Mouse (Mus musculus) T-helper 2 cell (primary cell): ENCODE data around the gene Clec4d.
"Not testable (repeated sequence)": the region's sequence is repeated elsewhere in the genome, so short reads cannot be mapped to it uniquely, and the experiment has no call there.

Source experiments
- in situ Hi-C: fragments of 300-600 bp; cut with MboI, MseI; formaldehyde crosslinking; loops from one replicate; pipeline ENCODE4 v1.15.1; 2025; ENCODE audit warnings: high pct_unique_total_duplicates

The Clec4d gene

DNA sequence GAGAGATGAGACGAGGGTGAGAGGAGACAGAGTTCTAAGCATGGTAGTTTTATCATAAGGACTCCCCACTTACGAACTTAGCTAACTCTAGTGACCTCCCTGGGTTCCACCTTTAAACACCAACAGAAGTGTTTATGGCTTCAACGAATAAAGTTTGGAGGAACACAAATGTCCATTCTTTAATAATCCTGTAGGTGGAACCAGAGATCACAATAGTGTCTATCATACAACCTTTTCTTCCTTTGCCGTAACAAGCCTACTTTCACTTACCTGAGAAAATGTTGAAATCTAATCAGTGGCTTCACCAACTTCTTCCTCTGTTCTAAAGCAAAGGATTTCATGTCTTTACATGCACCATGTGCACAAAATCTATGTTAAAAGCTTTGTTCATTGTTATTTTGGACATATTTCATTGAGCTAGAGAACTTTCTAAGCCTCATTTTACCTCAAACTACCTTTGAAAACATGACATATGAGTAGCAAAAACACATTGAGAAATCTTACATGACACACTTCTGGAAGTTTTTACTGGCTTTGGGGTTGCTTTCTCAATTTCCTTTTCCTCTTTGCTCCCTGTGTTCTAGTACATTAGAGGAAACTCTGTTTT is at the start of gene Clec4d:
TSS of gene Clec4d (plus strand) at position 557 of the 607 bp plus-strand sequence.
- in situ Hi-C loops, result no loop called here

DNA sequence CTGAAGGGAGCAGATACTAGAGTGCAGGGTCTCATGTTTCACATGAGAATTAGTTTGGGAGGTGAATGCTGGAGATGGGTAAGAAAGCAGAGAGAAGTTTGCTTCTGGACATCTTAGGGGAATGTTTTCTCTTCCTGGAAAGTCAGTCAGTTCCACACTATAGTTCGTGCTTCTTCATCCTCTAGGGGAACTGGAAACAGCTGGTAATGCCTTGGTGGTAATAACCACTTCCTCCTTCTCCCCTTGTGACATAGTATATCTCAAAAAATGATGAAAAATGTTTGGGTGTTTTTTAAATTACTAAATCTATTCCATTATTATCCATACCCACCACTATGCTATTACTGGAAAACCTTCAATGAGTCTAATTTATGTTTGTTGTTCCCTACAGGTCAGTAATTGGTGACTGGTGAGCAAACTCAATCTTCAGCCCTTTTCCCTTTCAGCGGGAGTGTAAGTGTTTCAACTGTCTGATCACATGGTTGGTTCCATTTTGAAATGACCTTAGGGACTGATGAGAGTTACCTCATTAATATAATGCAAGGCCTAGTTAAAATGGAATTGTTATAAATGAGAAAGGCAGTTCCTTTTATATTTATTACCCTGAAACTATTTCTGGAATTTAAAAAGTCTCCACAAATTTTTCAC is 34.3 kb upstream of the Clec4d start:
- in situ Hi-C loops, result no loop called here

DNA sequence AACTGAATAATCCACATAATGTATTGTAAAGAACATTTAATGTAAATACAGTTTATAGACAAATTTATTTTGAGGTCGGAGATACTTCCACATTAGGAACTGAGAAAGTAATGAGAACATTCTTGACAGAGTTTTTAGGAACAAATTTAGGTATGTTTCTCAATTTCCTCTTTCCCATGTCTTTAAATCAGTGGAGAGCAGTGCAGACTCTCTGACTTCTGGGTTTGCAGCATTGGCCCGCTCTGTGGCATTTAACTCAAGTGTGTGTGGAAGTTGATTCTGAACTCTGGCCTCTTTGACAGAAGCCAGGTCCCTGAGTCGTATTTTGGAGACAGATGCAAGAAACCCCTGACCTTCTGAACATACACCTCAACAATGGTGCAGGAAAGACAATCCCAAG is 32.3 kb upstream of the Clec4d start, which contains the start of gene Clec4n:
TSS of gene Clec4n (plus strand) at position 200 of the 400 bp plus-strand sequence.
- in situ Hi-C loops, result no loop called here

DNA sequence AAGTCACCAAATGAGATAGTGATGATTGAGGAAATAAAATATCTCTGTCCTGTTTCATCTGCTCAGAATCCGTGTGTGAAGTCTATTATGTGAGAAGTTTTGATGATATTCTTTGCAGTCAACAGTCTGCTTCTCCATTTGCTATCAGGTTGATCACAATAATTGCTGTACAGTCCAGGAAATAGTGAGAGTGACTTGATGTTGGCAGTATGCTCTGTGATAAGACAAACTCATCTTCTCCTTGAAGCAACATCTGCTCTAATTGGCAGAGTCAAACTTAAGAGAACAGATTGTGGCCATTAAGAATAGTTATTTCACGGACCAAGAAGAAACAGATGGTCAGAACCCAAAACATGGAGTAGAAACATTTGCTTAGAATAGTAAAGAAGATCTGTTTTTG is 30.8 kb upstream of the Clec4d start:
- in situ Hi-C loops, result no loop called here

DNA sequence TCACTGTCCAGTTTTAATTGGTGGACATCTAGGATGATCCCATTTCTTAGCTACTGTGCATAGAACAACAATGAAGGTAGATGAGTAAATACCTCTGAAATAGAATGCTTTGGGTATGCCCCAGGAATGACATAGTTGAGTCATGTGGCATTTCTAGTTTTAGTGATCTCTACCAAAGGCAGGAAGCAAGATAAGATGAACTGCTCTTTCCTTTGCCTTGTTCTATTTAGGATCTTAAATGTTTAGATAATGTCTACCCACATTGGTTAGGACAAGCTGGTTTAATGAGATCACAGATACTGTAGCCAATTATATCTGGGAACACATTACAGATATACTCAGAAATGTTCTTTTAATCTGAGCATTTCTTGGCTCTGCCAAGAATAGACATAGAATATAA is 24.3 kb upstream of the Clec4d start:
- in situ Hi-C loops, result no loop called here

DNA sequence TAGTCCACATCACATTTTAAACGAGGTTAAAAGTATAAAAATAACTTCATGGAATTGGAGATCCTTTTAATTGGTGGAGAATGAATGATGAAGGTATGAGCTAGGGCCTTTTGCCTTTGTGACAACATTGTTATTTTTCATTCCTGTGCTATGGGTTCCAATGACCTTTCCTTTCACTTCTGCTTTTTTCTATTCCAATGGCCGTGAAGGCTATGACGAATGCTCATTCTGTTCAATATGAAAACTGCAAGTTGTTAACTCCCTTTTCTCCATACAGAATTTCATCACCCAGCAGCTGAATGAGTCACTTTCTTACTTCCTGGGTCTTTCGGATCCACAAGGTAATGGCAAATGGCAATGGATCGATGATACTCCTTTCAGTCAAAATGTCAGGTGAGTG is 17.7 kb upstream of the Clec4d start:
- in situ Hi-C loops, result no loop called here

DNA sequence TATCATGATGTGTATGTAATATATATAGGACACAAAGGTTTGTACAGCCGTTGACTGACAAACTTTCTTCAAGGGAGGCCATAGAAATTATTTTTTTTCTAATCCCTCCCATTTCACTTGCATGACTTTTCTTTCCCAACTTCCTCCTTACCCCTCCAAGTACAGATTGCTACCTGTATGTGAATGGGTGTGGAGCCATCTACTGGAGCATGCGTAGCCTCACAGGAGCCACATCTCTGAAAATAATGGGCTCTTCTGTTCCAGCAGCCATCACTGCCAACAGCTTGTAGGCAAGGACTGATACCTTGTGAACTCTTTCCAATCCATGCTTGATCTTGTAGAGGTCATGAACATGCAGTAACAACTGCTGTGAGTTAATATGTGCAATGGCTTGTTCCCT is 13.0 kb upstream of the Clec4d start:
- in situ Hi-C loops, result not testable (repeated sequence)

DNA sequence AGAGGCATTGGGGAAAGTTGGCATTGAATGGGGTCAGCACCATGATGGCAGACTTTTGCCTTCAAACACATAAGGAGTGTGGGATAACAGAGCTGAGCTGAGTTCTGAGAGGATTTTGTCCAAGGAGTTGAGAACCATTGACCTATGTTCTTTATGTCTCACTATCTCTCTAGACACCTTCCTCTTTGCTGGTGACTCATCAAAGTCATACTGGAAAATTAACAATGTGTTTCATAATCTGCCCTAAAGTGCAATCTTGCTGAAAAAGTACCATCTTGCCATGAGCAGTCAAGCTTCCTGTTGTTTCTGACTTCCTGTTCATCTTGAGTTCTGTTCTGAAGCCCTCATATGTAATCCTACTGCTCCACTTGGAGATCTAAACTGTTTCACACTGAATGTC is 9.2 kb upstream of the Clec4d start:
- in situ Hi-C loops, result no loop called here

DNA sequence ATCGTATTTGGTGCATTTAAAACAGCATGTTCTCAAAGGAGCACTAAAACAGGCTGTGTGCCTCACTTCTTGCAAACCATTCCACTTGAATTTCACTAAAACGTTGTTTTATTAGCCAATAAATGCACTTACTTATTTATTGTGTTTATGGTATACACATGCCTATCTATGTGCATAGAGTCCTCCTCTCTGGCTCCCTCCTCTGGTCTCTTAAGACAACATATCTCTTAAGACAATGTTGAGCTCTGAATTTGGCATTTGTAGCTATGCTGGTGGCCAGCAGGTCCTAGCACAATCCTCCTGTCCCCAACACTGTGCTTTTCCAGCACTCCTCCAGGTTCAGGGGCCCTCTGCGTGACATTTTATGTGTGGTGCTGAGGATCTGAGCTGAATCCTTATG is 3.0 kb upstream of the Clec4d start:
- in situ Hi-C loops, result no loop called here

DNA sequence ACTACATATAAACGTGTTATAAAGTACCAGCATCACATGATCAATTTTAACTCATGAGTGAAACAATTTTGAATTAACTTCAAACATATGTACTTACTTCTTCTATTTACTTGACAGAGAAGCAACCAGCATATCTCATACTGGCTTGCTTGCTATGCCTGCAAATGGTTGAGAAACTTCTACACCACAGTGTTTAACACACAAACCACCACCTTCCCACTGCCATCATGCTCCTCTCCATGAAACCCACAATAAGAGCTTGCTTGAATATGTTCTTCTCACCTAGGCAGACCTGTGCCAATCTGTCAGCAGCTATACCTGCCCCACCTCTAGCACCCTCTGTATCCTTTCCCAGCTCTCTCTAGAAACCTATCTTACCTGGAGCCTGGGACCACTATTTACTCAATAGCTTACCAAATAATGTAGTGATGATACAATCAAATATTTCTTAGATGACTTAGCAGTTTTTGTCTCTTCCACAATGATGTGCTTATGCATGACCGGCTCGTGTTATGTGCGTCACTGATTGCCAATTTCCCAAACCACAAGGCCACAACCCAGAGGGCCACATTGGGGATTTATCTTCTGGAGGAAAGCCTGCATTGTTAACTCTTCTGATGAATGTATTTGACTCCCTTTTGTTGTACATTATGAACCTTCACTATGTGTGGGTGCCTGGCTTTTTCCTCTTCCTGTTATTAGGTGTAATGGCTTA is 1.9 kb upstream of the Clec4d start:
- in situ Hi-C loops, result no loop called here

DNA sequence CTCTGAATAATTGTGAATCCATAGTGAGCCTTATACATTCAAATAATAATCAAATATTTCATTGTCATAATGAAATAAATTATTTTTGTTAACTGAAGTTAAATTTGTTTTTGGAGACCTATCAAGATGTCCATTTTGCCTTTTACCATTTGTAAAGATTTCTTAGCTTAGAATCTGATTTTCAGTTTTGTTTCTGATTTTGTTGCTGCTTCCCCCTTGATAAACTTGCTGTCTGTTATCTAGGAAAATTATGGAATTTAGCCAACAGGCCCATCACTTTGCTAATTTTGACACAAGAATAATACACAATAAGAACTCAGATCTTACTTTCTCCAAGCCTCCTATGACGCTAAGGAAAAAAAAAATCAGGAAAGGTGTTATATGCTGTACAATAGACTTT is 1.0 kb upstream of the Clec4d start:
- in situ Hi-C loops, result no loop called here

DNA sequence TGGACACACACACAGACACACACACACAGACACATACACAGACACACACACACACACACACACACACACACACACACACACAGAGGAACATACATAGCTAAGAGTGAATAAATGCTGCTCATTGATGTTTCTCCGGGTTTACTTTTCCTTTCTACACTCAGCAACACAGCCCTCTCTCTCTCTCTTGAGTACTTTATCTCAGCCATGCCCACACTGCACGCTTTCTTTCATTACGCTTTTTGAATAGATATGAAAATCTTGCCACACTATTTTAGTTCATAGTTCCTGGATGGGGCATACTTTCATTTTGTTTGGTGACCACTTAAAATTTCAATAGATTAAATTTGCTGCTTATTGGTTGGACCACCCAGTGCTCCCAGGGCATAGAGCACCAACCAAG is 2.3 kb downstream of the Clec4d start:
- in situ Hi-C loops, result no loop called here

DNA sequence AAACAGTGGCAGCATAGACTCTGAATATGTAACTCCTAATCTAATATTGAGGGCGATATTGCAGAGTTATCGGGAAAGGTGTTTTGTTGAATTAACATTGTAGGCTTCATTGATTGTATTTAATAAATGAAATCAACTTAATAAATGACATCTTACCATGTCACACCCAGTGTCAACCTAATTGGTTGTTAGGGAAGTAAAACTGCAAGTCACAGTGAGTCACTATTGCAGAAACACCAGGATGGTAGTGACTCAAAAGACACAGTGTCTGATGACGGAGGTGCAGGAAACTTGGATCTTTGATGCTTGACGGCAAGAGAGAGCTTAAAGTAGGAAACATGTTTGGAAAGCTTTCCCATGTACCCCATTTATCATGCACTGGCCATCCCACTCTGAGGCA is 3.9 kb downstream of the Clec4d start:
- in situ Hi-C loops, result no loop called here

DNA sequence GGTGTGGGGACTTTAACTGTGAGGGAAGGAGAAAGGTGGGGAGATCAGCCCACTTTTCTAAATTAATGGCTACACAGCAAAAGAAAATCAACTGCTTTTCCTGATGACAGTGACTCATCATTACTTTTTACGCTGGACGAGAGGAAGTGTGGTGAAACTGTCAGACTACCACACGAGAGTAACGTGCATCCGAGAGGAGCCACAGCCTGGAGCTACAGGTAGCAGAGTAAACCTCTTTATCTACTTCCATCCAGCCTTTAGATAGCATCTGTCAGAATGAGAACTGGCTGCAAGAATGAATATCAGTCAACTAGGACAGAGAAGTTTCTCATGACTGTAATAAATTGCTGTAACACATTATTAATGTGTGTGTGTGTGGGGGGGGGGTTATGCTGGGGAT is 5.0 kb downstream of the Clec4d start:
- in situ Hi-C loops, result no loop called here

DNA sequence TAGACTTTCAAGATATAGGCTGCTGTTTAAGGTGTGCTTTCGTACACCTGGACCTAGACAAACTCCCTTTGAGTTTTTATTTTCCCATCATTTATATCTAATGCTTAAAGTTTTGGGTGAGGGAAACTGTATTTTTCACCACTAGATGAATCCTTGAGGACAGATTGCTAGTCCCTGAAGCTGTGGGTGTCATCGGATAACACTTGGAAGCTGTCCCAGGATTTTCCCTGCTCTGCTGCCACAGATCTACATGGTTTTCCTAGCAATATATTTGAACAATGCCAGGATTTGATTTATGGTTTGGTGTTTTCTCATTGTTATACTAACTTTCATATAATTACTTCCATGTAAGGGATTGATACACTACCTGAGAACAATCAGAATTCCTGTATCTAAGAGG is 17.5 kb downstream of the Clec4d start:
- in situ Hi-C loops, result loop anchor here (25.0 kb wide), 1 partner anchor 617 kb away; no protein-coding TSS in a partner anchor

DNA sequence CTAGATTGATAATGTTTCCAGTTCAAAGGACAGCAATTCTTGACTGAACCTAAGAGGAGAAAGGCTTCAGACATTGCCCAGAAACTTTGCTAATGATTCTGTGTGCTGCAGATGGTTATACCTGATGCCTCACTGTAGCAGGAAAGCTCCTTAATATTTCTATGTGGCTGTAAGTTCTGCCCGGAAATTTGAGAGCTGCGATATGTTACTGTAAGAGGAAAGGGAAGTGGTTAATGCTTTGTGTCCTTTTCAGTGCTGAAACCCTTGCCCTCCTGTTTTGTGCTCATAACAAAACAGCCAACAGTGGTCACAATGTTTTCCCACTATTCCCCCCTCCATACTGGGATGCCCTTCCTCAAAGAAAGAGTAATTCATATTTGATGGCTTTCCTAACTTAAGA is 24.4 kb downstream of the Clec4d start:
- in situ Hi-C loops, result loop anchor here (25.0 kb wide), 1 partner anchor 624 kb away; no protein-coding TSS in a partner anchor

DNA sequence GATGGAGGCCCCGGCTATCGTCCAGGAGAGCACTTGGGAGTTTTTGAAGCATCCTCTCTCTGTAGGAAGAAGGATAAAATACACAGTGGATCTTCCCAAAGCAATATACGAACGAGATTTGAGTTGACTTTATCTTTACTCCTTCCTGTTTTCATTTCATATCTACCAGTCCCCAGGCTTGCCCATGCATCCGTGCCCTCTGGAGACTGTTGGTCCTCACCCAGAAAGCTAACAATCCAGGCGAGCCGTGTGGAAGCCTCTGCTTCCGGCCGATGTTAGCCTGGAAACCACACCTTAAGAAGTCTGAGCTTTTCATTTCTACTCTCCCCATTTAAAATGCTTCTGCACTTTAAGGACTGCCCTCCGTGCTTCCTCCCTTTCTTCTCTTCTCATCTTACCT is 27.0 kb downstream of the Clec4d start:
- in situ Hi-C loops, result loop anchor here (25.0 kb wide), 1 partner anchor 627 kb away; no protein-coding TSS in a partner anchor

DNA sequence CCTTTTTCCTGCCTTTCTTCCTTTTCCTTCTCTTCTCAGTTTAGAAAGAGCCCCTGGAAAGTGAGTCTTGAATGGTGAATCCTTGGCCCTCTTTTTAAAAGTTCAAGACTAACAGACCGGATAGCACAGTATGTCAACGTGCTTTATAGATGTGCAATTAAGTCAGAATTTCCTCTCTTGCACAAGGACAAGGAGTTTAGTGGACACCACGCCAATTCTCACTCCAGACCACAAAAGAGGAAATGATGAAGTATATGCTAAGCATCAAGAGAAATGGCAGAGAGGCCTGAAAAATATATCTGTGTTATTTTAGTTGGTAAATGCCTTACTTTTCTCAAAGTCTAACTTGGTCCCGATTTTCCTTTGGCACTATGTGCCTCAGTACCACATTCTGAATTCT is 27.8 kb downstream of the Clec4d start, which contains the start of gene Clec4e:
TSS of gene Clec4e (minus strand) at position 118 of the 400 bp plus-strand sequence.
- in situ Hi-C loops, result loop anchor here (25.0 kb wide), 1 partner anchor 627 kb away; no protein-coding TSS in a partner anchor

DNA sequence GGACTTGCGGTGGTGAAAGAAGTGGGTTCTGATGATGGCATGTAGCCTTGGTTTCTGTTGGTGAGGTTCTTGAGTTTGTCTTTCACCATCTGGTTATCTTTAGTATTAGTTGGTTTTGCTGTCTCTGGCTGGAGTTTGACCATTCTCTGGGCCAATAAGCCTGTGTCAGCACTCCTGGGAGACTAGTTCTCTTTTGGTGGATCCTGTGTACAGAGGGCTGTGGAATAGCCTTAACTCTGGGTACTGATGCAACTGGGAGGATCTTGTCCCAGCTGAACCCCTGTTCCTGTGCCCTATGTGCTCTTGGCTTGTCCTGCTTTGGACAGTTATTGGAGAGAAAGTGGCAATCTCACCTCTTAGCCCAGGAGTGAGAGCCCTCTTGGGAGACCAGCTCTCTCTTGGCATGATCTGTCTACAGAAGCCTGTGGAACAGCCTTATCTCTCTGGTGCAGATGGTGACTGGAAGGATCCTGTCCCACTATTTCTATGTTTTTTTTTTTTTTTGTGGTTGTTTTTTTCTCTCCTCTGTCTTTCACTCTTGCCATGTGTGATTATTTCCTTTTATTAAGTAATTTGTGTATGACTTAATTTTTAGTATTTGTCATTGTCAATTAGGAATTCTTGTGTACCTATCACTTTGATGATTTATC is 31.0 kb downstream of the Clec4d start:
- in situ Hi-C loops, result loop anchor here (25.0 kb wide), 1 partner anchor 631 kb away; no protein-coding TSS in a partner anchor

DNA sequence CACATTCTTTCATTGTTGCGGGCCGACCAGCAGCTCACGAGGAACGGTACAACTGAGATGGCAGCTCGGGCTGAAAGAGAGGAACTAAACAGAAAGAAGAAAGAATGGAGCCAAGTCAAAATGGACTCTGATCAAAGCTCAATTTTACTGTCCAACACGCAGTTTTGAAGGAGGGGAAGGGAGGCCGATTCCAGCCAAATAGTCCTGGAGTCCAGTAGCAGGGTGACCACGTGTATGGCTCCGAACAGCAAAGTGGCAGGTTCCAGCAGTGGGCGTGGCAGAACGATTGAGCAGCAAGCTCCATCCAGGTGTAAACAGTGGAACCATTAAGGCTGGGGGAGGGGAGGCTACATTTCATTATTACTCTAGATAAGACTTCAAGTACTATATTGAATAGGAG is 31.6 kb downstream of the Clec4d start:
- in situ Hi-C loops, result loop anchor here (25.0 kb wide), 1 partner anchor 631 kb away; no protein-coding TSS in a partner anchor

DNA sequence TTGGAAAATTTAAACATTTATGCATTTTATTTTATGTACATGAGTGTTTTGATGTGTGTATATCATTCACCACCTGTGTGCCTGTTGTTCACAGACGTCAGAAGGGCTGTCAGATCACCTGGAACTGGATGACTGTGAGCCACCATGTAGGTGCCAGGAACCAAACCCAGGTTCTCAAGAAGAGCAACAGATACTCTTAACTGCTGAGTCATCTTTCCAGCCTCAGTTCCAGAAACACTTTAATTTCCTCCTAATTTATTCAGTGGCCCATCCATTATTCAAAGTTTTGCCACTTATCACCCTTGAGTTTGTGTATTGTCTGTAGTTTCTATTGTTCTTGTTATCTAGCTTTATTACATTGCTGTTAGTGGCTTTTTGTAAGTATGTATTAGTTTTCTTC is 34.8 kb downstream of the Clec4d start:
- in situ Hi-C loops, result loop anchor here (25.0 kb wide), 1 partner anchor 634 kb away; no protein-coding TSS in a partner anchor

DNA sequence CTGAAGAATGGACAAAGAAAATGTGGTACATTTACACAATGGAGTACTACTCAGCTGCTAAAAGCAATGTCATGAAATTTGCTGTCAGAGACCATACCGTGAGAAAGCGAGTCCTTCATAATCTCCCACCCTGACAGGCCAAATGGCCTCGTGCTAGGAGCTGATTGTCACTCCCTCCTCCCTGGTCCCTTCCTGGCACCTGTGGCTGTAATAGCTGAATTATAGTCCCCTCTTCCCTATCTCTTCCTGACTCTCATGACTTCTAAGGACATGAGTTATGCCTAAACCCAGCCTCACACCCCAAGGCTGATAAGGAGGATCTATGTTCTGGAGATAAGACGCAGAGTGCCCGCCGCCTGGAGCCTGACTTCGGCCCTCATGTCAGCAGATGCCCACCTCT is 44.4 kb downstream of the Clec4d start:
- in situ Hi-C loops, result not testable (repeated sequence)
